Mouse (Mus musculus): Measurements from ENCODE around the gene Herc6.
A peak's percentile ranks its signal among the peaks of the same experiment; 100 is the strongest.

The Herc6 gene

DNA sequence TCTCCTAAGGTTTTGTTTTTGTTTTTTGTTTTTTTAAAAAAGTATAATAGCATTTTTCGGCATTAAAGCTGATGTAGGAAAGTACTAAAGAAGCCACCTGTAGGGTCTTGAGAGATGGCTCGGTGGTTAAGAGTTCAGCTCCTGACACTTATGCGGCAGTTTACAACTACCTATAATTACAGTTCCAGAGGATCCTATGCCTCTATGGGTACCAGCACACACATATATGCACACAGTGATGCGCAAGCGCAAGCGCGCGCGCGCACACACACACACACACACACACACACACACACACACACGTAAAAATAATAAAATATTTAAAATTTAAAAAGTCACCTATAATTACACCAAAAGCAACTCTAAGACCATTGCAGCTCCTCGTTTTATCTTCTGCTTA lies 795 bp downstream of the Herc6 start:
- peak; percentile 64 for DNase-seq (ENCODE audit: low read depth)

DNA sequence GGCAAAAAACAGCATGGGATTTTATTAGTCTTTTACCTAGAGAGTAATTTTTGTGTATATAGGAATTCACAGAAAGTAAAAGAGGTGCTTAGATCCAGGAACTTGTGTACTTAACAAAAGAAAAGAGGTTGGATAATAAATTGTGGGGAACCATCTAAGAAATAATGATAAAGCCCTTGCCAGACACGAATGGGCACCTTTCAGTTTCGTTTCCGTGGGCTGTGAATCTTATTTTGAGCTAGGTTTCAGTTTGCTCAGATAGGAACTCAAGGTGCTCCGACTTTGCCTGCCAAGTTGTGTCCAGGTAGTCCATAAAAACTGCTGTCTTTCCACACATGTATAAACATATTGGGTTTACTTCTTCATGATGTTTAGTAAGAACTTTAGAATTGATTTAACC lies 1.6 kb downstream of the Herc6 start:
- DNase-seq (ENCODE audit: low read depth): peak; percentile 60

DNA sequence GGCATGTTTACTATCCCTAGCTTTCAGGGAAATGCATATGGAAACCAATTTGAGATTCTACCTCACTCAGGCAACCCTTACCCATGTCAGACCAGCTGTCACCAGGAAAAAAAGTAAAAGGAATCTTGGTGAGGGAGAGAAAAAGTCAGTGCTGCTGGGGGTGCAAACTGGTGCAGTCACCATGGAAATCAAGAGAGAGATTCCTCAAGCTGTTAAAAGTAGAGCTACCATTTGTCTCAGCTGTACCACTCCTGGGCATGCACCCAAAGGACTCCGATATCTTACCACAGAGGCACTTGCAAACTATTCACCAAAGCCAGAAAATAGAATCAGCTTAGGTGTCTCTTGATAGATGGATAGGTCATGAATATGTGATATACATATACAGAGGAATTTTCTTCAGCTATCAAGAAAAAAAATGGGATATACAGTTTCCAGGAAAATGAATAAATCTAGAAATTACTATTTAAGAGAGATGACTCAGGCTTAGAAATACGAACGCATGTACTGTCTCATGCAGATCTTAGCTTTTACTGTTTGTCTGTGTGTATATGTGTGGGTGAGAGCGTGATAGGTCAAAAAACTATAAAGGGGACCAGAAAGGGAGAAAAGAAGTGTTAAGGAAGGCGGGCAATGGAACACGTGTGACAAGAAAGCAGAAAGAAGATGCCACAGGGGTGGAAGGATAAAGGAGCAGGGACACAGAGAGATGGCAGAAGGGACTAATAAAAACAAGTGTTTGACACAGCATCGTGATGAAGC lies 24.9 kb downstream of the Herc6 start:
- DNase-seq (ENCODE audit: low read depth): no peak

DNA sequence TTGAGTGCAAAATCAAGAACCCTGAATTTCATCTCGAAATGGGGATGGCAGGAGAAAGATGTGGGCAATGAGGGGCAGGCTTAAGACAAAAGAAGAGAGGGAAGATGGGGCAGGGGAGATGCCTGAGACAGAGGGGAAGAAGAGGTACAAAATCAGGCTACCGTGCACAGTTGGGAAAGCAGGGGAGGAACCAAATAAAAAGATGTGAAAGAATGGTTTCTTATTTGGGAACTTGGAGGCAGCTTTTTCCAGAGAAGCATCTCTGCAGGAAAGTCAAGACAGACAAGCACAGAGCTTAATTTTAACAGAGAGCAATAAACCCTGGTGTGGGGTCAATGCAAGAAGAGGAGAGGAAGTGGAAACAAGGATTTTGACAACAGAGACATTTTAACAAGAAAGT lies 27.2 kb downstream of the Herc6 start:
- no peak for DNase-seq (ENCODE audit: low read depth)

DNA sequence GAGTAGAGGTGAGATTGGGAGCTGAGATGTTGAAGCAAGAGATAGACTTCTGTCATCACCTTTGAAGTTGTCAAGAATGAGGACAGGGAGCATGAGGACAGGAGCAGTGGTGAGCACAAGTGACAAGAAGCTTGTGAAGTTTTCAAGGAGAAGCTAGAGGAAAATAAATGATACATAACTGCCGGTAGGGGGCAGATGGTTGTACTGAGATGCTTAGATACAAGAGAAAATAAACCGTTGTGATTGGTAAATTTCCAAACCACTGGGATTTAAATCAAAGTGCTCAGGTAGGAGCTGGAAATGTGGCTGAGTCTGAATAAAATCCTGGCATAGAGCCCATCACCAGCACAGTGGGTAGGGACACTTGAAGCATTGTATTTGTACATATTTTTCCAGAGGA lies 28.8 kb downstream of the Herc6 start:
- peak; percentile 36 for DNase-seq (ENCODE audit: low read depth)

DNA sequence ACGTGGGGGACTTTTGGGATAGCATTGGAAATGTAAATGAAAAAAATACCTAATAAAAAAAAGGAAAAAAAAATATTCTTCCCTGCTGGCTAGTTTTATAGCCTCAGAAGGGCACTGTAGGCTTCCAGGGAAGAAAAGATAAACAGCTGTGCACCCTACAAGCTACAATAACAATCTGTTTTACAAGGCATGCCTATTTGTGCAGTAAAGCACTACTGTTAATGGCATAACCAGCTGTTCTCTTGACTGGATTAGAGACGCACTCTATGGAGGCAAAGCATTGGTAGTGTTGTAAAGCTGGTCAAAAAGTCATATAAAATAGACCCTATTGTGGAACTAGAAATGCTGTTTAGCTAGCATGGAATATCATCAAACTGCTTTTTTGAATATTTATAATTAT lies 35.0 kb downstream of the Herc6 start:
- no peak for DNase-seq (ENCODE audit: low read depth)

DNA sequence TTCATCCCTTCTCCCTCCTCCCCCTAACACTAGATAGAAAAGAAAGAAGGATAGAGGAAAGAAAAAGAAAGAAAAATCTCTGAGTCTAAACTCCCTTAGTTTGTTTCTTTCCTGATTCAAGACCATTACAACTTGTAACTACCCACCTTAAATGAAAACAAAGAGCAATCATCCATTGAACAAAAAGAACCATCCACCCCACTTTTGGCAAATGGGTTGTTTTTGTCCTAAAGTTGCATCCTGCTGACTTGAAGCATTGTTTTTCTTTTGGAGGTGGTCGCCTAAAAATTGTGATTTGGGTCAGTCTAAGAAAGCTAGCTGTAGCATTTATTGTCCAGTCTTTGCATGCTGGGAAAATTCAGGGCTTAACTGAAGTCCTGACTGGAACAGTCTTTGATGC lies 58.7 kb downstream of the Herc6 start:
- no peak for DNase-seq (ENCODE audit: low read depth)

DNA sequence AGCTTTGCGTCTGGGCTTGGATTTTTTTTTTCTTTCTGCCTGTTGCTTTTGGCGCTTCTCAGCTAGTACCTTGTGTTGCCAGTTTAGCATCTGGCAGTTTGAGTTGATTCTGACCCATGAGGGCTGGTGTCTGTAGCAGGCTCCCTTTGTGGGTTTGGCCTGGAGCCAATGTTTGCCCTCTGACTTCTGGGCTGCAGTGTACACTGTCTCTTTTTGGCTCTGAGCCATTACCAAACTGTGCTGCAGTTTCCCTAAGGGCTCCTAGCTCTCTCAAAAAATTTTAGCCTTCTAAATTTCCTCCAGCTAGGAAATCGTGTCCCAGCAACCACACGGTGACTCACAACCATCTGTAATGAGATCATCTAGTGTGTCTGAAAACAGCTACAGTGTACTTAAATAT lies 61.0 kb downstream of the Herc6 start:
- DNase-seq (ENCODE audit: low read depth): peak; percentile 99

DNA sequence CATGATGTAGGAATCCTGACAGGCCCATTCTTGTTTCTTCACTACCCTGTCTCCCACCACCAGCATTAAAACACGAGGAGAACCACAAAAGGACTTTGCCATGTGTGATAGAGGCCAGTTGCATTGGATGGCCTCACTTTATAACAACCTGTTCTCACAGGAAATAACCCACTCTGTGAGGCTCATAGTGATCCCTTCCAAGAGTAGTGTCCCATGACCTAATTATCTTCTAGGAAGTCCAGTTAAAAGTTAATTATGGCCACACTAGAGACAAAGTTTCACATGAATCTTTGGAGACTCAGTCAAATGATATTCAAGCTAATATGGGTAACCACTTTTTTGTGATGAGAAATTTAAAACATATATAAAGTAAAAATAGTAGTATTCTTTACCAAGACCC lies 66.5 kb downstream of the Herc6 start:
- DNase-seq (ENCODE audit: low read depth): no peak

DNA sequence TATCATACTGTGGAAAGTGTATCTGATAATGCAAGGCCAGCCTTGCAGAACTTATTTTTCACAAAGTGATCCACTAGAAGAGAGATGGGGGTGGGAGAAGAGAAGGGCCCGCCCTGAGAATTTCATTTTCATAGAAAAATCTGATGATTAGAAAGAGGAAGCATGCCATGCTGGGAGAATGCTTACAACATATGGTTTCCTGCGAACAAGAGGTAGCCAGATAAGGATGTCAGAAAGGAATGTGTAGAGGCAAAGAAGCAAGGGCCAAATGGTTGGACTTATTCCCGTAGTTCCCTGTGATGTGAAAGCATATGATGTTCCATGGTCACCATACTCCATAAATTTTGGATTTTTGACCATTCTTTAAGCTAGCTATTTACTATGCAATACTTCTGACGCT lies 80.5 kb downstream of the Herc6 start:
- DNase-seq (ENCODE audit: low read depth): peak; percentile 8

DNA sequence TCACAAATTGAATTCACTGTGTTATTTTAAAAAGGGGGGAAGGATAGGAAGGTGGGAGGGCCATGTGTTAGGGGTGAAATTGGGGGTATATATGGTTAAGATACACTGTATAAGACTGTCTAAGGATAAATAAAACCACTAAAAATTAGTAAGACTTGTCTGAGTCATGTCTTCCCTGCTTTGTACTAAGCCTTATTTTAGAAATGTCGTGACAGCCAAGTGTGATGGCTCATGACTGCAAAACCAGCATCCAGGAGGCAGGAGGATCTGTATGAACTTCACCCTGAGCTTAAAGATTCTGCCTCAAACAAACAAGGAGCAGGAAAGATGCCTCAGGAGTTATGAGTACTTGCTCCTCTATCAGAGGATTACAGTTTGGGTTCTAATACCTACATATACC lies 103.4 kb downstream of the Herc6 start:
- DNase-seq (ENCODE audit: low read depth): no peak

DNA sequence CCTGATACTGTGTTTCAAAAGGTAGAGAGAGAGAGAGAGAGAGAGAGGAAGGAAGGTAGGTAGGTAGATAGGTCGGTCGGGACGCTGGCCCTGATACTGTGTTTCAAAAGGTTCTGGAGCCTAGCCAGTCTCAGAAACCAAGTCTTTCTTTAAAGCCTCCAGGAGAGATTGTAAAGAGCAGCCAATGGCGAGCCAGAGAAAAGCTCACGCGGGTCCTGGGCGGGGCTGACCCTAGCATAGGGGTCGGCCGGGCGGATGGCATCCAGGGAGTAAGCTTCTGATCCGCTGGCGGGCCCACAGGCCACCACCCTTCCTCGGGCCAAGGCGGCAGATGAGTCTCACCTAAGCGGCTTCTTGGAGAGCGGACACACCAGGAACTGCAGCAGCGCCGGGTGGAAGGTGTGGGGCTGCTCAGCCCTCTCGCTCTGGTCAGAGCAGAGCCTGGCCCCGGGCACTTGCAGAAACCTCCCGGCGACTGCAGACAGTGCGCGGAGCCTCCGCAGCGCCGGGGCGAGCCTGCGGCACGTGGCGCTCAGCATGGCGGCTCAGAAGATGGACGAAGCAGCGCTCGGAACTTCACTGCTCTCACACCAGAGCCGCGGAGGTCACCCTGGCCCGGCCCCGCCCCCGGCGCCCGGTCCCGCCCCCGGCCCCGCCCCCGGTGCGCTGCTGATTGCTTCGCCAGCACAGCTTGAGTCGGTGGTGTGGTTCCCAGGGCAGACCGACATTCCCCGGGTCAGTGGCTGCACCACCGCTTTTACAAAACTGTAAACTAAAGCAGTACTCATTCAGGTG lies 110.9 kb downstream of the Herc6 start, which contains the start of gene Pyurf:
Pyurf (minus strand) TSS at position 612 of the 795 bp plus-strand sequence.
- DNase-seq (ENCODE audit: low read depth): peak; percentile 95

DNA sequence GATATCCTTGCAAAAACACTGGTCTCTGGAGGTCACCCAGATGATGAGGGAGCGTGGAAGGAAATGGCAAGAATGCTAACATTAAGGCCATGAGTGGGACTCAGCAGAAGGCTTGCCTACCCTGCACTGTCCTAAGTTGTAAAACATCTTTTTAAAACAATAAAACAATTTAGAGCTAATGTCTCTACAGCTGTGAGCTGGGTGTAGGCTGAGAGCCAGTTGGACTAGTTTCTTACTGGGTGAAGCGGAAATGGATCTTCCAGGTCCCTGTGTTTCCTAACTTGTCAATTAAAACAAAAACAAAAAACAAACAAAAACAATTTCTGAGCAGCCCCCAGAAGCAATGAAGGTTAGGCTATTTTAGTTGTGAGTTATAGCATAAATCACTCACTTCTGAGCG lies 112.3 kb downstream of the Herc6 start:
- no peak for DNase-seq (ENCODE audit: low read depth)

DNA sequence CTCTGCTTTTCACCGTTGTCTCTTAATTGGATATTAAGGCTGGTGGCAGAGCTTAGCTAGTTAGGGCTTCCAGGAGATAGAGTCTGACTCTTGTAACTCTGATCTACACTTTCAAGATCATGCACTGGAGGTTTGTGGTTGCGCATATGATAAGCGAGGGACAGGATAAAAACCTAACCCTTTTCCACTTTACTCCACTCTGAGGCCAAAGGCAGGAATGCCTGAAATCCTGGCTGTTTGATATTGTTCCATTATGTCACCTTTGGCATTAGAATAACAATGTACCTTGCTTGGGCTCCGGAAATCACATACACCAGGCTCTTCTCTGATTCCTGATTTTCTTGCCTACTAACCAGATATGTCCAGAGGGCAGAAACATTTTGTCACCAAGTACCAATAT lies 120.9 kb downstream of the Herc6 start:
- no peak for DNase-seq (ENCODE audit: low read depth)

DNA sequence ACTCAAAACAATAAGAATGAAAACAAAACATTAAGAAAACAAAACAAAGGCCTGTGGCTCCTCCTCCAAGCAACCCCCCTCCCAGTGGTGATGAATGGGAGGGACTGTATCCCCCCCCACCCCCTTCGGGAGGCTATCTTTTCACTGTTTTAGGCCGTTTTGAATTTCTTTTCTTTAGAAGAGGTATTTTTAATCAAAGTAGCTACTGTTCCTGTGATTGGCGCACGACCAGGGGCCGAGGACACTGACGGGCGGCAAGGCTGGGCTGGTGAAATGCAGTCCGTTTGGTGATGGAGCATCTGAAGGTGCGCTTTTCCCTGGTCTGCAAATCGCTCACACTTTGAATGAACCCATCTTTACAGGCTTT lies 121.6 kb downstream of the Herc6 start, which contains the start of gene Lancl2:
Lancl2 (plus strand) TSS at position 165 of the 367 bp plus-strand sequence.
- DNase-seq (ENCODE audit: low read depth): no peak

DNA sequence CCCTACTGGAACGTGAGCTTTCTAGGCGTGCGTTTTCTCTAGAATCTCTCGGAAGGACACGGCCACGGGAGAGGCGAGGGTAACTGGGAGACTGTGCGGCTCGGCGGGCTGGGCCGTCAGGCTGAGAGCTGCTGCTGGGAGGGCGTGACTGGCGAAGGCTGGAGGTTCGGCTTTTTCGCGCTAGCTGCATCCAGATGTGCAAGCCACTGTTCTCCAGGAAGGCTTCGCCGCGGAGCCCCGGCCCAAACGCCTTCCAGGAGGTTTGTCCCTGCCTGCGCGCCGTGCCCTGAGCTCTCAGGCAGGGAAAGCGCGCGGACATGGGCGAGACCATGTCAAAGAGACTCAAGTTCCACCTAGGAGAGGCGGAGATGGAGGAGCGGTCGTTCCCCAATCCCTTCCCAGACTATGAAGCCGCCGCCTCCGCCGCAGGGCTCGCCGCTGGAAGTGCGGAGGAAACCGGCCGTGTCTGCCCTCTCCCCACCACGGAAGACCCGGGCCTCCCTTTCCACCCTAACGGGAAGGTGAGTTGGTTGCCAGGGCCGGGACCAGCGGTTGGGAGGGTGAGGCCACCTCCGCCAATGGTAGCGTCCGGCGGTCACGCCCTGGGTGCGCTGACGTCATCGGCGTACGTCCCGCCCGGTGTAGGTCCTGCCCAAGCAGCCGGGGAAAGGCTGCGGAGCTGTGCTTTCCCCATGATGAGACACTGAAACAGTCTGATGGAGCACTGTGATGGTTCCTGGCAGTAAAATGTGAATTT lies 122.1 kb downstream of the Herc6 start:
- DNase-seq (ENCODE audit: low read depth): peak; percentile 97

DNA sequence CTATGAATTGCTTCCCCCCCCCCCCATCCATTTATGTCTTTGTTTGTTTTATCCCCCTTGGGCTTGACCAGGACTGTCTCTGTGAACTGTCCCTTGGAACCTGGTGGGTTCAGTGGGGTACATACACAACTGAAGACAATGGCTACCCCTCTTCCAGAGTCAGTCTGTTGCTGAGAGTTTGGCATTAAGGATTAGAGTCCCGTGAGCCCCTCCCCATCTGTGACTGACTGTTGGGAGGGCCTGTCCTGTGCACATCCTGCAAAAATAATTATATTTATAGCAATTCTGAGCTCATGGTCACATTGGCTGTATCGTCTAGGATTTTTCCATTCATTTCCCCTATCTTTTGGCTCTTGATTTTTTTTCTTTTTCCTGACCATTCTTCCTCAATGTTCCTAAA lies 122.9 kb downstream of the Herc6 start:
- DNase-seq (ENCODE audit: low read depth): peak; percentile 51

DNA sequence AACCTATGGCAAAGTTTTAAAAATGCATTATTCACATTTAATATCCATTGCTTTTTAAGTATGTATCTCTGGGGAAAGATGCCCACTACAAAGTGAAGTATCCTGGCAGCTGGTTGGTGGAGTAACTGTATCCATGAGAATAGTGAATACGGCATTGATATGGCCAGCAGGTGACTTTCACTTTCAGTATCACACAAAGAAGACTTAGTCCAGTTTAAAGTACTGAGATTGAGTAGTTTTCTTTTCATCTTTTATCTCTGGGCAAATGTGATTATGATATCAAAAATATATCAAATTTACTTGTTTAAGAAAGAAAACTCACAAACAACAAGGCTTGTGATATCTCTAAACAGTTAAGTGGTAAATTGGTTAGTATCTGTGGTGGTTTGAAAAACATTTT lies 125.9 kb downstream of the Herc6 start:
- DNase-seq (ENCODE audit: low read depth): peak; percentile 68

DNA sequence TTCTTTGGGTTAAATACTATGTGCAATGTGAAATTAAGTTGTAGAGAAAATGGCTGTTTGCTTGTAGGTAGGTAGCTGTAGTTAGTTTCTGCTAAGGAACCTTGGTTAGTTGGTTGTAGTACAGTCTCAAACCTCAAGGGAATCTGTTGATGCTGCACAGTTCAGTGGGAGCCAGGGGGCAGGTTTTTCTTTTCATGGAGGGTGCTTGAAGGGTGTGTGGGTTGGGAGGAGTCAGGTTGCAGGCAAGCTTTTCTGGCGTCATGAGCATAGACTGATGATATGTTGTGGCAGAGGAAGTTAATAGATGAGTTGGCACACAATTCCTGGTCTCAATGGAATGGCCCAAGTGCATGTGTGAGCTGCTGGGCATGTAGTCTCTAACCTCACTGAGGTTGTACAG lies 130.9 kb downstream of the Herc6 start:
- peak; percentile 68 for DNase-seq (ENCODE audit: low read depth)

All from 416B (cell line).